Mouse (Mus musculus): Measurements from ENCODE around the gene Mettl6.
"Not testable (repeated sequence)": the region's sequence is repeated elsewhere in the genome, so short reads cannot be mapped to it uniquely, and the experiment has no call there.

Gene Mettl6

GRCm38 (mm10) chr14:31473297-31473696, 21.5 kb downstream of the Mettl6 start:
- DNase-seq (ENCODE audit: low spot score in 2 of 2), result no peak

- DNase-seq (ENCODE audit: low spot score in 2 of 2), result peak in 1 of 2 experiments; percentile 27
Observed at GRCm38 (mm10) chr14:31472451-31473061, 22.3 kb downstream of the Mettl6 start.

DNA sequence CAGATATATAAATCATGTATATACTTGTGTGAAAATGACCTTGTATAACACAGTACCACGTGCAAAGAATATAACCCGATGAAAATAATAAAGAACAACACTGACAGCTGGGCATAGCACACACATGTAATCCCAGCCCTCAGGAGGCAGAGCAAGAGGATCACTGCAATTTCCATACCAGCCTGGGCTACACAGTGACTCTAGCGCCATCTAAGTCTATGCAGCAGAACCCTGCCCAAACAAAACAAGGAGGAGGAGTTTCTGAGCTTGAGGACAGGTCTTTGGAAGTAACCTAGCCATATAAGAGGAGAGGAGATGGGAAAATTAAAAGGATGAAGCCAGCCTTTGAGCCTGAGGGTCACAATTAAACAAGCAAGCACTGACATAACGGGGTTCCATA, 25.1 kb downstream of the Mettl6 start:
- no peak for DNase-seq (ENCODE audit: low spot score in 2 of 2)

GRCm38 (mm10) chr14:31464176-31464575, 30.7 kb downstream of the Mettl6 start:
- no peak for DNase-seq (ENCODE audit: low spot score in 2 of 2)

- DNase-seq (ENCODE audit: low spot score in 2 of 2), result no peak
Observed at GRCm38 (mm10) chr14:31462886-31463285, 32.0 kb downstream of the Mettl6 start.

DNA sequence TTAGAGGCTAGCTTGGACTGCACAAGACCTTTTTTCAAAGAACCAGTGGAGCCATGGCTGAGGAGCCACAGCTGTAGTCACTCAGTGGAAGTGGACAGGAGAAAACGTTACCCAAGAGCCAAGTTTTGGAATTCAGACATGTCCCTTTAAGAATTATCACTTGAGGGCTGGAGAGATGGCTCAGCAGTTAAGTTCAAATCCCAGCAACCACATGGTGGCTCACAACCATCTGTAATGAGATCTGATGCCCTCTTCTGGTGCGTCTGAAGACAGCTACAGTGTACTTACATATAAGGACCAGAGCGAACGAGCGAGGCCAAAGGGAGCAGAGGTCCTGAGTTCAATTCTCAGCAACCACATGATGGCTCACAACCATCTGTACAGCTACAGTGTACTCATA, 32.6 kb downstream of the Mettl6 start:
- DNase-seq (ENCODE audit: low spot score in 2 of 2), result not testable (repeated sequence)

- DNase-seq (ENCODE audit: low spot score in 2 of 2), result no peak
Observed at GRCm38 (mm10) chr14:31458006-31458405, 36.8 kb downstream of the Mettl6 start.

GRCm38 (mm10) chr14:31456064-31456721, 38.6 kb downstream of the Mettl6 start:
- no peak for DNase-seq (ENCODE audit: low spot score in 2 of 2)

GRCm38 (mm10) chr14:31454849-31455566, 39.8 kb downstream of the Mettl6 start:
- DNase-seq (ENCODE audit: low spot score in 2 of 2), result no peak

- DNase-seq (ENCODE audit: low spot score in 2 of 2), result not testable (repeated sequence)
Observed at GRCm38 (mm10) chr14:31453946-31454345, 40.9 kb downstream of the Mettl6 start.

DNA sequence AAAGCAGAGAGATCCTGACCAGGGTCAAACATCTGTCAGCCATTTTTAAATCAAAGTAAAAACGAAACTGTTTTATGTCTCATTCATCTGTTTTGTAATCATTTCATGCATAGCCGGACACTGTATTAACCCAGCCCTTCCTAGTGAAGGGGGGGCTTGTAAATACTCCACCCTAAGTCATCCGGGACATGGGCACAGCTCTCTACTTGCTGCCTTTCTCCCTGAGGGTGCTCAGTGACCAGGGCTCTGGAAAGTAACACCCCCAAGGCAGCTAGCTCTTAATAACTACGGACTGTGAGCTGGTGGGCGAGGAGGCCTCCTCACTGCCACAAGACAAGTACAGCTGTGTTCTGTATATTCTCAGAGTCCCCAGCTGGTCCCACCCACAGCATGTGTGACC, 45.8 kb downstream of the Mettl6 start:
- DNase-seq (ENCODE audit: low spot score in 2 of 2), result no peak

- no peak for DNase-seq (ENCODE audit: low spot score in 2 of 2)
Observed at GRCm38 (mm10) chr14:31443616-31444015, 51.2 kb downstream of the Mettl6 start.

- DNase-seq (ENCODE audit: low spot score in 2 of 2), result no peak
Observed at GRCm38 (mm10) chr14:31440725-31441124, 54.1 kb downstream of the Mettl6 start.

GRCm38 (mm10) chr14:31440230-31440629, 54.6 kb downstream of the Mettl6 start:
- DNase-seq (ENCODE audit: low spot score in 2 of 2), result no peak

GRCm38 (mm10) chr14:31439279-31439678, 55.6 kb downstream of the Mettl6 start:
- DNase-seq (ENCODE audit: low spot score in 2 of 2), result no peak

DNA sequence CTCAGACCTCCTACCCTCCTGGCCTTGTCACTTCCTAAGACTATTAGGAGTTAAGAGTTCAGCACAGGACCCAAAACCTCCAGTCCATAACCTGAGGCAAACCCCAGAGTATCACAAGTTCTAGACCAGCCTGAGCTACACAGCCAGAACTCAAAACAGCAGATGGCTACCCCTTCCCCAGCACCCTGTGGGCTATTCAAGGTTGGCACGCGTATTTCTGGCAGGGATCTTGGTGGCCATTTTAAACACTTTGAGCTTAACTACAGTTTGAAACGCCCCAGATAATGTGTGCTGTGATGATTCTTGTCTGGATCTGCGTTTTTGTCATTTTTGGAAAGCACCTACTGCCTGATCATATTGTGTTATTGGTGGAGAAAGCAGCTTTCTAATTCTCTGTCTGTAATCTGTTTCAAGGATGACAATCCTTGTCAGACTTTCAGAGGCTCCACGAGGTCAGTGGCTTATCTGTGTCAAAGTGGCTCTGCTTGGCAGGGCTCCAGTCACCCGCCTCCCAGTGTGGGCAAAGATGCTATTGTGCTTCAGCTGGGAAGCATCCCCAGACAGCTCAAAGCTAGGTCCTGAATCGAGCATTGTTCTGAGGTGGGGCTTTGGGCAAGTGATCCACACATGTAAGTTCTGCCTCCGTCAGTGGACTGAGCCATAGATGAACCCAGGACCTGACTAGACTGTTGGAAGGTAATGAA, 56.9 kb downstream of the Mettl6 start:
- no peak for DNase-seq (ENCODE audit: low spot score in 2 of 2)

DNA sequence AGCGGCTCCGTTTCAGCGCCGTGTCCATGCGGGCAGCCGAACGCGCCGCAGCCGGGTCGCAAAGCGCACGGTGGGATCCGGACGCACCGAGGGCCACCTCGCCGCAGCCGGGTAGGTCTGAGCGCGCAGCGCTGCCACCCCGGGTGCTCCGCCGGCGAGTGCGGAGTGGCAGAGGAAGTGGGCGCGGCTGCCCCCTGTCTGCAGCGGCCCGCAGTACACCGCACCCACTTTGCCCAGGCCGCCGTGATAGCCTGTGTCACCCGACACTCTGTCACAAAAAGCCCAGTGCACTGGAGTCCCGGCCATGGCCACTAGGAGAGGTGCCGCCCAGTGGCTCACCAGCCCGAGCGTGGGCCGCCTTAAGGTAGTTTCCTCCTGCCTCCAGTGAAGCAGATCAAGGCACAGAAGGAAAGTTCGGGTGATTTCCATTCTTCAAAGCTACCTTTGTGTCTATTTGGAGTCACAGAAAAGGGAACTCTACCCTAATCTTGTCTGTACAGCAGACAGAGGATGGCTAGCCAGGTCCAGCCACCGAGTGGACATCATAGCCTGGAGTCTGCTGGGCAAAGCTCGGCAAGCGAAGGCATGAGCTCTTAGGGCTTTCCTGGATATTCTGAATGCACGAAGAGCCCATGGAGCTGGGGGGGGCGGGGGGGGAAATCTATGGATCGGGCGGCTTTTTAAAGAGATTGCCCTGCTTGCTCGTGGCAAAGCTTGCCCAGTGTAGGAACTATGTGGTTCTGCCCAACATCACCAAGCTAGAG, 58.7 kb downstream of the Mettl6 start, which contains the start of gene Sh3bp5:
Gene Sh3bp5 (minus strand): TSS at position 149 of the 764 bp plus-strand sequence.
- DNase-seq (ENCODE audit: low spot score in 2 of 2), result peak; percentile 84 to 93

GRCm38 (mm10) chr14:31435018-31435915, 59.6 kb downstream of the Mettl6 start:
- DNase-seq (ENCODE audit: low spot score in 2 of 2), result peak in 1 of 2 experiments; percentile 43

DNA sequence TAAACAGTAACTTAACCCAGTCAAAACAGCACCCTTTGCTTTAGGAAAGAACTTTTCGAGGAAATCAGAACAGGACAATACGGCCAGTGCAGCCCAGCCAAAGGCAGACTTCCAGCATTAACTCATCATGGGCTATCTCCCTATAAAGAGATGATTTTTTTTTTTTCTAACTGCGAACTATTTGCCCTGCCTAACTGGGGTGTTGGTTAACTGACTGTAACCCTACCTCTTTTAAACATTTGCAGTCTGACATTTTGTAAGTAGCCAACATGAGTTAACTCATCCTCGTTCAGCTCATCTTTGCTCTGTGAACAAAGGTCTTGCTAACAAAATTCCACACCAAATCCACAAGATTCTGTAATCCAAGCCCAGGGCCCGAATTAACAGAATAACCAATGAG, 60.4 kb downstream of the Mettl6 start:
- DNase-seq (ENCODE audit: low spot score in 2 of 2), result no peak

DNA sequence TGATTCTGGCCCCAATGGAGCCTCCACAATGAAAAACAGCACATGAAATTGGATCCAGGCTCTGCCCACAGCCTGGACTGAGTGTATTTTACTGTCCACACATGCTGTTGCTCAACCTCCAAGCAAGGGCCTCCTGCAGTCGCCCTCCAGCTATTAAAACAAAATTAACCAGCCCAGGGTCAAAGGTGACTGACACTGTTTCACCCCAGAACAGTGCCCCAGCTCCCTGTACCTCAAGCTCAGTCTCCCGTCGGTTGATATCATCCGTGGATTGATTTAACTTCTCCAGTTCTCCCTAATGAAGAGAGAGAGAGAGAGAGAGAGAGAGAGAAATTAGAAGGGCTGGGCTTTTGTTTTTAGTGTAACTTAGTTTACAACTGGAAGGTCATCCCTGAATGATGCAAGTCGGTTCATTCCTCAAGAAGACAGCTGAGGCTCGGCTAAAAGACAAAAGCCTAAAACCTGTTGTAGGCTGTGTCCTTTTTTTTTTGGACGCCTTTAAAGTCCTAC, 60.9 kb downstream of the Mettl6 start:
- DNase-seq (ENCODE audit: low spot score in 2 of 2), result no peak

Data from frontal cortex, postnatal 10 days (tissue).